Mouse (Mus musculus): Measurements from ENCODE around the gene Gpbar1.
"Not testable (repeated sequence)": the region's sequence is repeated elsewhere in the genome, so short reads cannot be mapped to it uniquely, and the experiment has no call there.

Gpbar1 gene

GRCm38 (mm10) chr1:74277883-74278537 lies 340 bp upstream of the Gpbar1 start:
- DNase-seq (ENCODE audit: low spot score in 2 of 2): no peak

GRCm38 (mm10) chr1:74278988-74279387 lies 638 bp downstream of the Gpbar1 start:
- no peak for DNase-seq (ENCODE audit: low spot score in 2 of 2)

GRCm38 (mm10) chr1:74280591-74281325 lies 2.4 kb downstream of the Gpbar1 start:
- DNase-seq (ENCODE audit: low spot score in 2 of 2): no peak

DNA sequence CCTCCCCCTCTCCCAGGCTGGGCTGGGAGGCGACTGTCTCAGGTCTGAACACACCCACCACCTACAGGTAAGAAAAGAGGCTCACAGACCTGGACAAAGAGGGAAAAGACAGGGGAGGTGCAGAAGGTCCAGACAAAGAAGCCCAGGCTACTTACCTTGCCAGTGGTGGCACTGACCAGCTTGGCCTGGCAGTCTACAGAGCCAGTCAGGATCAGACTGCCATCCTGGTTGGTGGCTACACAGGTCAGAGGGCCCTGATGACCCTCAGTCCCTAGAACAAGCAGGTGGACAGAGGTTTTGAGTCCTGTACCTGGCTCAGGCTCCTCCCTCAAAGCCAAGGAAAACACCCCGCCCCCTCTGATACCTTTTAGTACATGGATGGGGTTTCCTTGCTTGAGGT lies 3.0 kb downstream of the Gpbar1 start:
- DNase-seq (ENCODE audit: low spot score in 2 of 2): no peak

DNA sequence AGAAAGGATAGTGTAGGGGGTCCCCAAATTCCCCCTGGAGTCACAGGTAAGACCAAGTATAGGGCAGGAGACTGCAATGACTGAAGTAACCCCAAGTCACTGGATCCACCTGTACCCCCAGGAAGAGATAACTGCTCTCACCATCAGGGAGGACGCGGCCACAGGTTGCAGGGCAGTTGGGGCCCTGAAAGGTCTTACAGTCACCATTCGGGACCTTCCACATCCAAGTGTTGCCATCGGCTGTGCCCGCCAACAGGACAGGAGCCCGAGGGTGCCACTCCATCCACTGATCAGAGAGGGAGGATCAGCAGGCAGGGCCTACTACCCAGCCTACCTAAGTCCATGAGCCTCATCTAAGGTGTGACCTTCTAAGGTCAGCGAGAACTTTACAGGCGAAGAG lies 3.5 kb downstream of the Gpbar1 start:
- DNase-seq (ENCODE audit: low spot score in 2 of 2): no peak

GRCm38 (mm10) chr1:74282896-74283625 lies 4.7 kb downstream of the Gpbar1 start:
- no peak for DNase-seq (ENCODE audit: low spot score in 2 of 2)

DNA sequence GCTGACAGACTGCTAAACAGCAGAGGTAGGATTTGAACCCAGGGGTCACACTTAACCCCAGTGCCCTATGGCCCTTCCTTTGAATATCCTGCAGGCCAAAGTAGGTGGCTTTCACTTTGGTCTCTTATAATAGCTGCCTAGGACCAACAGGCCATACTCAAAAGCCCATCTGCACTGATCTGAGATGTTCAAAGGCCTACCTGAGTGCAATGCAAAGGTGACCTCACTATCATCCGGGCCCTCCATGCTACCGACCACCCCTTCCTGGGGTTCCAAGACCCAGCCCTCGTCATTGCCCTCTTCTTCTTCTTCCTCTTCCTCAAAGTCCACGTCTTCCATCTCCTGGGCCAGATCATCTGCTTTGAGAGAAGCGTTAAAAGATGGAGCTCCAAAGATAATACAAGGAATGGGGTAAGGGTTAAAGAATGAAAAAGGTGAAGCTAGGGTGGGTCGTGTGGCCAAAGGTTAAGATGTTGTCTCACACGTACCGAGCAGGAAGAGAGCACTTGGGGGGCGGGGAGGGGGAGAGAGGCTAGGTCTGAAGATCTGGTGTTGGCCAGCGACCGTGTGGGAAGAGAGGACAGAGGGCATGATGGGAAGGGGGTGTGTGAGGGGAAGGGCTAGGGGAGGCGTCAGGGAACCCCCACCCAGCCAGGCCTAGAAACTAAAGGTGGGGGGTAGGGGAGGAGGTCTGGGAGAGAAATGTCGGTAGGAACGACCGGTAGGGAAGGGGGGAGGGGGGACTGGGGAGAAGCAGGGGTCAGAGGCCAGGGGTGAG lies 5.5 kb downstream of the Gpbar1 start:
- DNase-seq (ENCODE audit: low spot score in 2 of 2): peak in 1 of 2 experiments; percentile 49

DNA sequence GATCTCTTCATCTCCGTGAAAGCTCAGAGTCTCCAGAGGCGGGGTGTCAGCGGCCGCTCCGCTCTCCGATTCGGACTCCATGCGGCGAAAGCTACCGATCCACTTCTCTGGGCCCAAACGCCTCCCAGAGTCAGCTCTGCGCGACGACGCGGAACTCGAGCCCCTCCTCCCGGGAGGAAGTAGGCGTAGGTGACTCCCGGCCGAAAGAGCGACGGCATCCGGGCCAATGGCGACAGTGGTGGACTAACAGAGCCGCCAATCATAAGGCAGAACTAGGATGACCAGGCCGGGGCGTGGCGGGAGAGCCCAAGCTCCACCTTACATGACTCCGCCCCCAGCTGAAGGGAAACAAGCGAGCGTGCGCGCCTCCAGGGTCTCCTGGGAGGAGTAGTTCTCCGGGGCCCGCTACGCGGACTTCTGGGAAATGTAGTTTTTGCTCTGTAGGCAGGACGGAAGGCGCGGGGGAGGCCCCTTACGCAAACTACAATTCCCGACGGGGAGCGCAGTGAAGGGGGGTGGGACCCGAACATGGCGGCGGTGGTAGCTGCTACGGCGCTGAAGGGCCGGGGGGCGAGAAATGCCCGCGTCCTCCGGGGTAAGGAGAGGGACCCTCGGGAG lies 6.3 kb downstream of the Gpbar1 start, which contains the start of the genes Aamp and Pnkd:
Aamp (minus strand) TSS at position 196 of the 618 bp plus-strand sequence.
Pnkd (plus strand) TSS at position 388 of the 618 bp plus-strand sequence.
- DNase-seq (ENCODE audit: low spot score in 2 of 2): peak; percentile 89 to 98

DNA sequence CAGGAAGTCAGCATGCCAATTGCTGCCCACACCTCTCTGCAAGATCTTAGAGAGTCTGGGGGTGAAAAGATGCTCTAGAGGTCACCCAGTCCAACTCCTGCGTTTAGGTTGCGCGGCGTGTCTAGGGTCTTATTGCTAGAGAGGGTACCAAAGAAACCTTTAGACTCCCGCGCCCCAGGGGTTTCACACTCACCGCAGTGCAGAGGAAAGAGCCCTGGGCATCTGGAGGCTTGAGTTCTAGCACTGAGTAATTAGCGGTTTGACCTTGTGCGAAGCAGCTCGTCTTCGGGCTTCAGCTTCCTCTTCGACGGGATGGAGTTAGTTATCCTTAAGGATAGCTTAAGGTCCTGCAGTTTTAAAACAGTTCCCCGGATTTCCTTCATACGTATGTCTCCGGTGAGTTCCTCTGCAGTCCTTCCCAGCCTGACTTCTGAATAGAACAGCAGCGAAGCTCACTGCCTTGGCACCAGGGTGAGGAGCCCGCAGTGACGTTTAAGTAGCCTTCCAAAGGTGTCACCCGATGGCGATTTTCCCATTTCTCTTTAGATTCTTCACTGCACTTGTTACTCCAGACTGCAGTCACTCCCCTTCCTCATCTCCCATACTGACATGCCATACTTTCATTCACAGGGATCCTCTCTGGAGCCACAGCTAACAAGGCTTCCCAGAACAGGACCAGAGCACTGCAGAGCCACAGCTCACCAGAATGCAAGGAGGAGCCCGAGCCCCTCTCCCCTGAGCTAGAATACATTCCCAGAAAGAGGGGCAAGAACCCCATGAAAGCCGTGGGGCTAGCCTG lies 7.1 kb downstream of the Gpbar1 start:
- DNase-seq (ENCODE audit: low spot score in 2 of 2): peak in 1 of 2 experiments; percentile 29

DNA sequence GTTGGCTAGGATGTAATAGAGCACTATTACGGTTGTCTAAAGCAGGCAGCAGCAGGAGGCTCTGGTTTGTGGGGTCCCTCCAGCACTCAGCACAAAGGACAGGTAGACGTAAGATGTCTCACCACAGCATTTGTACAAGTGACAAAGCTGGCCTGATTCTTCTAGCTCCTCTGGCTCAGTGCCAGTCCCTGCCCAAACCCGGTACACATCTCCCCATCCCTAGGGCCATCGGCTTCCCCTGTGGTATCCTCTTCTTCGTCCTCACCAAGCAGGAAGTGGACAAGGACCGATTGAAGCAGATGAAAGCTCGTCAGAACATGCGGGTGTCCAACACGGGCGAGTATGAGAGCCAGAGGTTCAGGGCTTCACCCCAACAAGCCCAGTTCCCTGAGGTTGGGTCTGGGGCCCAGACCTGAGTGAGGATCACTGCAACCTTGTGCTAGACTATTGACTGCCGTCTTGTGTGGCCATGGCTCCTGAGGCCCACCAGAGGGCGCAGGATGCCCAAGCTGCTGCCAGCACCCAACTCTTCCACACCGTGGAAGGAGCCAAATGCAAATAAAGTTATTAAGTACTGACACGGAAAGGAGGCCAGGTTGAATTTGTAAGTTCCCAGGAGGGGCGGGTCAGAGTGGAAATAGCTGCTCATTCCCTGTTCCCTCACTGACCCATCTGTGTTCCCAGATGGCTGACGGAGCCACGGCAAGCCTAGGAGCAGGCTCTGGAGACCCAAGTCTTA lies 8.7 kb downstream of the Gpbar1 start:
- DNase-seq (ENCODE audit: low spot score in 2 of 2): not testable (repeated sequence)

GRCm38 (mm10) chr1:74288327-74288726 lies 10.0 kb downstream of the Gpbar1 start:
- DNase-seq (ENCODE audit: low spot score in 2 of 2): no peak

GRCm38 (mm10) chr1:74289248-74289647 lies 10.9 kb downstream of the Gpbar1 start:
- DNase-seq (ENCODE audit: low spot score in 2 of 2): no peak

GRCm38 (mm10) chr1:74289740-74290139 lies 11.4 kb downstream of the Gpbar1 start:
- DNase-seq (ENCODE audit: low spot score in 2 of 2): no peak

DNA sequence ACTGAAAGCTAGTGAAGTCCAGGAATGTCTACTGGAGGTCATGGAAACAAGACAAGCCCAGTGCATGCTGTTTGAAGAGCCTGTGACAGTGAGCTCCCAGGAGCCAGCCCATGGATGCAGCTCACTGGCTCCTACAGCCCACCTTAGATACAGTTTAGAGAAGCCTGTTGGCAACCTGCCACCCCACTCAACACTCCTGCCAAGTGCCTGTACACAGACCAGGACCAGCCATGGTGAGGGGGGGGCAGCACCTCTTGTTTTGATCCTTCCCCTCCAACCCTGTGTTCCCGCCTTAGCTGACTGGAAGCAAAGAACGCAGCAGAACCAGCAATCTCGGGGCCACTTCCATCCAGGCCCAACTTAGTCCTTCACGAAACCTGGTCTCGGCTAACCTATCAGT lies 11.8 kb downstream of the Gpbar1 start:
- no peak for DNase-seq (ENCODE audit: low spot score in 2 of 2)

GRCm38 (mm10) chr1:74292331-74293020 lies 14.1 kb downstream of the Gpbar1 start:
- DNase-seq (ENCODE audit: low spot score in 2 of 2): no peak

- no peak for DNase-seq (ENCODE audit: low spot score in 2 of 2)
Measured at GRCm38 (mm10) chr1:74293306-74293960, 15.1 kb downstream of the Gpbar1 start.

- no peak for DNase-seq (ENCODE audit: low spot score in 2 of 2)
Measured at GRCm38 (mm10) chr1:74294090-74294643, 15.8 kb downstream of the Gpbar1 start.
